Mouse (Mus musculus) frontal cortex, adult (tissue): Measurements from ENCODE around the gene Gfap.

ENCODE experiments used
- ATAC-seq: cut with Nextera tagmentation; 2 replicates; pipeline ENCODE4 v1.9.2; 2017; ENCODE audit warnings: mild to moderate bottlenecking, moderate library complexity, mixed read lengths; ENCODE audit not compliant: low TSS enrichment

The Gfap gene

DNA sequence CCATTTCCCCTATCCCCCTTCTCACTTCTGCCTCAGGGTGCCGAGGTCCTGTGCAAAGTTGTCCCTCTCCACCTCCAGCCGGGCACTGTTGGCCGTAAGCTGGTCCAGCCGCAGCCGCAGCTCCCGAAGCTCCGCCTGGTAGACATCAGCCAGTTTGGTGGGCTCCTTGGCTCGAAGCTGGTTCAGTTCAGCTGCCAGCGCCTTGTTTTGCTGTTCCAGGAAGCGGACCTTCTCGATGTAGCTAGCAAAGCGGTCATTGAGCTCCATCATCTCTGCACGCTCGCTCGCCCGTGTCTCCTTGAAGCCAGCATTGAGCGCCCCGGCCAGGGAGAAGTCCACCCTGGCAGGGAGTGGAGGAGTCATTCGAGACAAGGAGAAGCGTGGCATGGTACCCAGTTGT is 4.1 kb downstream of the Gfap start:
- ATAC-seq: no peak

GRCm38 (mm10) chr11:102895779-102896178 is 4.9 kb downstream of the Gfap start:
- no peak for ATAC-seq

DNA sequence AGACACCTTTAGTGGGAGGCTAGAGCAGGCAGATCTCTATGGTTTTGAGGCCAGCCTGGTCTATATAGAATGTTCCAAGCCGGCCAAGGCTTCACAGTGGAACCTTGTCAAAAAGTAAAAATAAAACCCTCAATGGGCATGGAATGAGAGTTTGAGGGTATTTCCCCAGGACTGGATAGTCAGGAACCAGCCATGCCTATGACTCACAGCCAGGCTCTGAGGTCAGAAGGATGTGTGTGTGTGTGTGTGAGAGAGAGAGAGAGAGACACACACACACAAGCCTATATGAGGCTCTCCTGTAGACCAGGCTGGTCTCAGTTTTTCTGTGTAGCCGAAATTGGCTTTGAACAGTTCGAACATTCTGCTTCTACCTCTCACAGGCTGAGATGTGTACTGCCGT is 6.0 kb downstream of the Gfap start:
- no peak for ATAC-seq

- peak; percentile 63; the same call in 1 of the 2 replicates for ATAC-seq
Measured at GRCm38 (mm10) chr11:102893015-102893651, 7.6 kb downstream of the Gfap start.

DNA sequence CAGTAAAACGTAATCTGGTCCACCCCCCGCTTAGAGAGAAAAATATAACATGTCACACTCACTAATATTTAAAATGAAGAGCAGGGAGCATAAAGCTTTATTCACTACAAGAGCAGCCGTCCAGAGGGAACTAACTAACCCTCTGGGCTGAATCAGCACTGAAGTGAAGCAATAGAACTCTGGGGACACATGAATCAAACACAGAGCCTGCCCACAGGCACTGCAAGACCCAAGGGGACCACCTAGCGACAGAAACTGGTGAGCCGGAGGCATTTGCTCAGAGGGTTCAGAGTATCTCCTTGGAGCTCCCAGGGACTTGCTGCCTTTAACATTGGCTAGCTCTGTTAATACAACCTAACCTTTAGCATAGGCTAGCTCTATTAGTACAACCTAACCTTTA is 10.6 kb downstream of the Gfap start:
- ATAC-seq: no peak

- peak; percentile 72 for ATAC-seq
Measured at GRCm38 (mm10) chr11:102888135-102888534, 12.6 kb downstream of the Gfap start.

DNA sequence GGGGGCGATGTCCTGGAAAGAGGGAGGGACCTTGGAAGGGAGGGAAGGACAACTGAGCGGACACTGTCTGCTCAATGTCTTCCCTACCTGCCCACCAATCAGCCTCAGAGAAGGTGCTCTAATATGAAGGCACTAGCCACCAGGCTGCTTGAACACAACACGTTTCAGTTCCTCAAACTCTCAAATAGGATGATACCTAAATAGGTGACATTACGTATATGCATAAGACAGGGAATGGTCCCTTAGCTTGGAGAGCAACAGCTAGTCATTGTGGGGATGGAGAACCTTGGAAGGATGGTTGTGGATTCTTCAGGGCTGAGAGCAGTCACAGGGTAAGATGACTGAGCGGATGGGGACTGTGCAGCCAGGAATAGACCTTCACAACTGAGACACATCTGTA is 13.3 kb downstream of the Gfap start:
- no peak for ATAC-seq

- ATAC-seq: no peak
Measured at GRCm38 (mm10) chr11:102884616-102885219, 16.0 kb downstream of the Gfap start, which contains the start of gene Fam187a. Fam187a (plus strand) TSS chr11:102885169.

GRCm38 (mm10) chr11:102881314-102882198 is 19.2 kb downstream of the Gfap start:
- ATAC-seq: peak; percentile 45; the same call in 1 of the 2 replicates

DNA sequence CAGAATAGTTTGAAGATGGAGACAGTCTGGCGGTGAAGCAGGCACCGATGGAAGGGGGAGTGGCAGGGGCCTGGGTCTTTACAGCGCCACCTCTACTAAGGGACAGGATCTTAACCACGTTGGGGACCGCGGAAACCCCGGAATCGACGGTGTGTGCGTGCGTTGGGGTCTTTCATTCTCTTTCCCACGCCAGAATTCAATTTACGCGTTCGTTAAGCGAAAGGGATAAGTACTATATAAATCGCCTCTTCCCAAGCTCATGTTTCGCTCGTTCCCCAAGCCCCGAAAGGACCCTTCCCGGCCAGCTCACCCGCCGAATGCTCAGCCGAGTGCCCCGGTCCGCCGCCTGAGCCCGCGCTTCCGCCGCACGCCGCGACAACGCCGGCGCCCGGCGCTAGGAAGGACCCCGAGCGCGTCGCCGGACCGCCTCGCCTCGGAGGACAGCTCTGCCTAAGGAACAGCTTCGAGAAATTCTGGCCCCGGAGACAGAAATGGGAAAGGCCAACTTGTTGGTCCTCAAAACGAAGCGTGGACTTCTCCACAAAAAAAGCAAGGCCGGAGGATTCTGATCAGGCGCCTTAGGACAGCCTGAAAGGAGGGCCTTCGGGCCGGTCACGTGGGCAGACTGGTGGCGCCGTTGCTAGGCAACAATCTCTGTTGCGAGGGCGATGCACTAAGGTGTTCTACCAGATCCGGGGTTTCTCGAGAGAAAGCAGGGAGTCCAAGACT is 20.0 kb downstream of the Gfap start, which contains the start of the genes Eftud2 and Ccdc103:
Eftud2 (minus strand) TSS at position 401 of the 729 bp plus-strand sequence.
Ccdc103 (plus strand) TSS at position 620 of the 729 bp plus-strand sequence.
- ATAC-seq: peak; percentile 84

DNA sequence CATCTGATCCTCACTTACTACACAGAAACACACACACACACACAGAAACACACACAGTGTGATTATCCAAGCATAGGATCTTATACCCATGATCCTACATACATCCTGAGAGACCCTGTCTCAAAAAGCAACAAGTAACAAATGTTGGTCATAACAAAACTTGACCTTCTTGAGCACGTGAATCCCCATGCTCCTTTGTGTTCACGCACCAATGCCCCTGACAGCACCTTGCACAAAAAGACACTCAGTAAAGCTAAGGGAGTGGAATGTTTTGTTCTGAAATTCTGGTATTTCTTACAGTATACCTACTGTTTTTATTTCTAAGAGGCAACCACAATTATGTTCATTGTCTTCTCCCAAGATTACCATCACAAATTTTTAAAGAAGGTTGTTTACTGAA is 21.2 kb downstream of the Gfap start:
- no peak for ATAC-seq

DNA sequence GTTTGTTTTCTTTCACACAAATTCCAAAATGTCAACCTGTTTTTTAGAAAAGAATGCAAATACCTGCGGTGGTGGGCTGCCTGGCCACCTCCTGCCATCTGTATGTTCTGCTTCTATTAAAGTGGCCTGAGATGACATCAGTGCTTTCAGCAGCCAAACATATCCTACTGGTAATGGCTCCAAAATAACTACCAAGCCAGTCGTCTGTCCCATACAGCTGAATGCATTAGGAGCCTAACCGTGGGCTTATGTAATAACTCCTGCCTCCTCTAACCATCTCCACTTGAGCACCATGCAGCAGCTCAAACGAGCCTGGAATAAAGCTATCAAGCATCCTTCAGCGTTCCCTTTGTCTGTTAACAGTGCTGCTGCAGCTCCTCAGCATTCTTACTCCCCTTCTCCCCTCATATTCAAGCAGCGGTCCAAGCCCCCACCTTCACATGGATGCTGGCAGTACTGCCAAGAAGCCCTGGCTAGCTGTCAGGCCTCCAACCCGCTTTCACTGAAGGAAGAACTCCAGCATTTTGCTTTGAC is 25.8 kb downstream of the Gfap start:
- peak; percentile 97 for ATAC-seq

GRCm38 (mm10) chr11:102864272-102864671 is 36.4 kb downstream of the Gfap start:
- ATAC-seq: no peak

DNA sequence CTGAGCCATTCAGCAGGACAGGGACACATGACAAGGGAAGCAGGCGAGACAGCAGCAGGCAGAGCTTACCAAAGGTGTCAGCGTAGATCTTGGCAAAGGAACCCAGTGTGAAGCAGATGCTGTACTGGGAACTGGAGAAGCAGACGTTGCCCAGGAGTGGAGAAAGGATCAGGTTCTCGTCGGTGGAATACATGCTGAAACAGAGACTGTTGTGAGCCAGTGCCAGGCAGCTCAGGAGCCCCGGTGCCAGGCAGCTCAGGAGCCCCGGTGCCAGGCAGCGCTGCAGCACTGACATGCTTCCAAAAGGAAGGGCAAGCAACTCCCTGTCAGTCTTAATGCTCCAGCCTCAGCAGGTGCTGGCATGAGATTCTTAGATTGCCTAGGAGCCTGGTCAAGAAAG is 40.8 kb downstream of the Gfap start:
- ATAC-seq: peak; percentile 83

GRCm38 (mm10) chr11:102858951-102859350 is 41.8 kb downstream of the Gfap start:
- ATAC-seq: no peak

GRCm38 (mm10) chr11:102855941-102856340 is 44.8 kb downstream of the Gfap start:
- no peak for ATAC-seq

GRCm38 (mm10) chr11:102853760-102854159 is 47.0 kb downstream of the Gfap start:
- ATAC-seq: no peak

GRCm38 (mm10) chr11:102851883-102852282 is 48.8 kb downstream of the Gfap start:
- ATAC-seq: no peak; the same call in 1 of the 2 replicates

- no peak for ATAC-seq
Measured at GRCm38 (mm10) chr11:102845926-102846325, 54.8 kb downstream of the Gfap start.

GRCm38 (mm10) chr11:102838616-102839150 is 62.0 kb downstream of the Gfap start:
- no peak for ATAC-seq

DNA sequence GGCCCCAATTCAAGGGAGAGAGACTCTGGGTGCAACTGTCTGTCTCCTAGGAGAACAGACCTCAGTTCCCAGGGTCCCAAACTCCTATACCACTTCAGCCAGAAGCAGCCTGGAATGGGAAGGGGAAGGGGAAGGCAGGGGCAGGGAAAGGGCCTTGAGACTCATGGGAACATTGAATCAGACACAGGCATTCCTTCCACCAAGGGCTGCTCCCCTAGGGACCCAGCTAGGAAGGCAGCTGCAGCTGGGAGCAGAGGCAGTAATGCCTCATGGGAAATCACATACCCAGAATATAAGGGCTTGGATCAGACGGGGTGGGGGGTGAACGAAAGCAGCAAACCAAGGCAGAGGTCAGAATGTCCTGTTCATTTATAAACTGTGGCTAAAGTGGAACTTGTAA is 62.6 kb downstream of the Gfap start:
- no peak for ATAC-seq
